Mouse (Mus musculus) retina, postnatal 1 day (tissue): ENCODE measurements around the gene Gm21833.
"Not testable (repeated sequence)": the region's sequence is repeated elsewhere in the genome, so short reads cannot be mapped to it uniquely, and the experiment has no call there.

Experiments used
- DNase-seq: peaks from one replicate; pipeline ENCODE4 v3.0.0-alpha.2; 2012

The Gm21833 gene

DNA sequence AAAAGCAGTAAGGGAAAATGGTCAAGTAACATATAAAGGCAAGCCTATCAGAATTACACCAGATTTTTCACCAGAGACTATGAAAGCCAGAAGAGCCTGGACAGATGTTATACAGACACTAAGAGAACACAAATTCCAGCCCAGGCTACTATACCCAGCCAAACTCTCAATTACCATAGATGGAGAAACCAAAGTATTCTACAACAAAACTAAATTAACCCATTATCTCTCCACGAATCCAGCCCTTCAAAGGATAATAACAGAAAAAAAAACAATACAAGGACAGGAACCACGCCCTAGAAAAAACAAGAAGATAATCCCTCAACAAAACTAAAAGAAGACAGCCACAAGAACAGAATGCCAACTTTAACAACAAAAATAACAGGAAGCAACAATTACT is at the start of gene Gm21833:
Gm21833 (plus strand) TSS at position 301 of the 400 bp plus-strand sequence.
- not testable (repeated sequence) for DNase-seq

DNA sequence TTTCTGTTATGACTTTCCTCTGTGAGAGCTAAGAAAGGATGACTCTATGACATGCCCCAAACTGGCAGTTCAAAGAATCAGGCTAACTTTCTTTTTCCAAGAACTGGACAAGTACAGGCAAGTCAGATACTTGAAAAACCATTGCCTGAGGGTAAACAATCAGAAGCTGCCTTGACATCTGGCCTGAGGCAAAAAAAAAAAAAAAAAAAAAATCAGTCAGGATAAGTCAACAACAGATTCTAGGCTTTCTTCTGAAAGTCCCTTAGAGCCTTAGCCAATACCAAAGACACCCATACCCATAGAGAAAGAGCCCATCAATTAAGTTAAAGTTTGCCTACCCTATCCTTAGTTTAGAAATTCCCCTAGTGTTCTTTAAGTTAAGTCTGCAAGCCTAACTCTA is 38.7 kb upstream of the Gm21833 start:
- no peak for DNase-seq

DNA sequence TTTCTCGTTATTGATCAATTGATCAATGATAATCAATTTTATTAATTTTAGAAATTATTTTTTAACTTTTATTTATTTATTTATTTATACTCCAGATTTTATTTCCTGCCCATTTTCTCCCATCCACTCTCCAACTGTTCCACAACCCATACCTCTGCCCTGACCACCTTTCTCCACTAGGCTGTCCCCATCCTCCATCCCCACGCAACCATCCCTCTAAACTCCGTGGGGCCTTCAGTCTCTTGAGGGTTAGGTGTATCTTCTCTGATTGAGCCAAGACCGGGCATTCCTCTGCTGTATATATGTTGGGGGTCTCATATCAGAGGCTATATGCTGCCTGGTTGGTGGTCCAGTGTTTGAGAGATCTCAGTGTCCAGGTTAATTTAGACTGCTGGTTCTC is 31.7 kb upstream of the Gm21833 start:
- no peak for DNase-seq

DNA sequence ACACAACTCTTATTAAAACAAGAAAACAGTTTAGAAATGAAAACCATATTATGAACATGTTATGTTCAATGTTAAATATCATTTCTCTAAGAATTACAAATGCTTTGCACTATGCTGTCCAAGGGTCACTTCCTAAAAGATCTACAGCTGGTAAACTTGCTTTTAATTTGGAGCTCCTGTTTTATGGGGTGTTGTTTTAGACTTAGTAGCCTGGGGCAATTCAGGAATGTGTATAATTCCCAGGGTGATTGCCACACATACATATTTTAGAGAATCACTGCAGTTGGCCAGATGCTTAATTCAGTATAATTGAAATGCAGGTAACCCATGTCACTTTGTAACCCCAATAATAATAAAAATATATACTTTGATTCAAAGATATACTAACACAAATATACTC is 12.9 kb upstream of the Gm21833 start:
- DNase-seq: no peak

DNA sequence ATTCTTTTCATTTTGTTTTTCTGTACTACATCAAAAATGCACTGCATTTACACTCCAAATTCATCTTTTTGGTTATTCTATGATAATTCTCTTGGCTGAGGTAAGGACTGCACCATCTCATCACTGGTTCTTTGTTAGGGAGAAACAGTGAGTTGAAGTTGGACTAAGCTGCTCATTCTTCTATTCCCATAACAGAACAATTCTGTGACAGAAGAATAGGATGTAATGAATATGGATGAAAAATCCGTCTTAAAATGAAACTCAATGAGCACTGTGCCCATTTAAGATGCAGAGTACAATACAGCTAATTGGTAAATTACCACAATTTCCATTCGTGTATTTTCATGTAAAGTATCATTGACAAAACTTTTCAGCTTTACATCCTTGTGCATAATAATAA is 11.6 kb upstream of the Gm21833 start:
- no peak for DNase-seq

DNA sequence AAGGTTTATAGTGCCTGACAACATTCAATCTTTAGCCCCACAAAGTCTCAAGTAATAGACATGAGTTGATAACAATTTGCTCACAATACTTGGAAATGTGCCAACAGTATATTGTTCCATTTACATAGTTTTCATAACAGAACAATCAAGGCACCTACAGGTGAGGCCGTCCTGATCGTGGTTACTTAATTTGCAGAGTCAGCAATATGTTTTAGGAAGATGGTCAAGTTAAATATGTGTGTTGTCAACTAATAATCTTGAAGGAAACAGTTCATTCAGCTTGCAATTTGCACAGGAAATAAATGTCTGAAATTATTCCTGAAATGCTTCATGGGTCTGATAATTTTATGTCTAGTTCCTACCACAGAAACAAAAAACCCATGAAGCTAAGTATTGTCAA is 27.6 kb downstream of the Gm21833 start:
- no peak for DNase-seq

DNA sequence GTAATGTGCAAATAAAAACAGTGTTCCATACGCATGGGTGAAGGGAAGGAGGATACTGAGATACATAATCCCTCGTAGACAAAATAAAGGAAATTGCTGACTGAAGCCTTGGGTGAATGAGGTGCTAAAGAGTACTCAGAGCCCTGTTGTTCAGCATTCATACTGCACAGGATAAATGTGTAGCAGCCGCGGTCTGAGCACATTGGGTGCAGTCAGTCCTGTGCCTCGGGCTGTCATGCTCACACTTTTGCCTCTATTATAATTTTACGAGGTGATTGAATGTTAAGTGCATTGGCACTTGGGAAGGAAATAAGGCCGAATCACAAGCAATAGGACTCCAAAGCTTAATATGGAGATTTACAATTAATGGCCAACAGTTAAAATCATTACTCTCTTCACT is 36.4 kb downstream of the Gm21833 start:
- no peak for DNase-seq
